Mouse (Mus musculus) embryo, embryonic 11 days (tissue): ENCODE measurements around the gene Tspan33.
"Not testable (repeated sequence)": the region's sequence is repeated elsewhere in the genome, so short reads cannot be mapped to it uniquely, and the experiment has no call there.

ENCODE experiments used
- DNase-seq: peaks from one replicate; pipeline ENCODE4 v3.0.0-alpha.2; 2015

The Tspan33 gene

GRCm38 (mm10) chr6:29756476-29756875 lies 62.5 kb downstream of the Tspan33 start:
- DNase-seq, result no peak

GRCm38 (mm10) chr6:29758417-29758816 lies 64.4 kb downstream of the Tspan33 start:
- peak; percentile 86 for DNase-seq

- DNase-seq, result no peak
These were observed 65.1 kb downstream of the Tspan33 start for GRCm38 (mm10) chr6:29759012-29759679.

- DNase-seq, result not testable (repeated sequence)
These were observed 66.4 kb downstream of the Tspan33 start for GRCm38 (mm10) chr6:29760397-29760796.

GRCm38 (mm10) chr6:29761282-29761681 lies 67.3 kb downstream of the Tspan33 start:
- no peak for DNase-seq

- peak; percentile 62 for DNase-seq
These were observed 68.5 kb downstream of the Tspan33 start for GRCm38 (mm10) chr6:29762524-29762923.

- DNase-seq, result no peak
These were observed 72.9 kb downstream of the Tspan33 start for GRCm38 (mm10) chr6:29766874-29767273.
